In the genomic region with DNA sequence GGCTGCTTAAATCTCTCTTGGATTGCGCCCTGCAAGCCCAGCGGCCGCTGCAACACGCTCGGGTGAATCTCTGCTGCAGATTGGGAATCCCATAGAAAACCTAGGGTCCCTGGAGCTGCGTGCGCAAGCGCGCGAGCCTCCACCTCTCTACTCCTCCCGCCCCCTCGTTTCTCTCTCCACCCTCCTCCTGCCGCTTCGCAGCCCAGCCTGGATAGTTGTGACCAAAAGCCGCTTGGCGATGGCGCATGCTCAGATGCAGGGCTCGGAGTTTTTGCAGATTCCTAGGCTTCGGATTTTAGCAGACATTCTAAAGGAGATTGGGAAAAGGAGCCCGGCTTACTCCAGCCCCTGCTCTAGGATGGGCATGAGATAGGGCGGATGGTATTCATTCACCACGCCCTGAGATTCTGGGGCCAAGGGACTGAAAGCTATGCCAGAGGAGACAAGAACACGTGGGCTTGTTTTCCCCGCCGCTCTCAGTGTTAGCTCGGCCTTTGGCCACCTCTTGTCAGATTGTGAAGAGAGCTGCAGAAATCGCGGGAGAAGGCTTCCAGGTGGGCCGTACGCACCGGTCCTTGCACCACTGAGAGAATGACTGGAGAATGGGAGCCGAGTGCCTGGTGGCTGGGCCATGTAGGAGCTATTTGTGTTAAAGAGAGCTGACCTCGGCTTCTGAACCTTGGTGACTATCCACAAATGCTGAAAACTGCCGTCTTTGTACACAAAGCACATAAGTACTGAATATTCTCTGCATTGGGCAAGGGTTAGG, we compare ENCODE assay signal across 9 mouse cellular contexts. TPM values are rescaled to one million over a fixed set of nuclear protein-coding genes. Genes with fewer than 3 reads are reported as not detected.
A peak's percentile ranks its signal among the peaks of the same experiment; 100 is the strongest.
DNase-seq lines count a peak whose midpoint lies in the region; ATAC-seq and TF ChIP-seq lines count a peak whose summit lies in the region.
"Had no signal": no experiment of that assay in that cellular context is flagged by ENCODE, and none has a peak within 500 bp of the region (broad histone marks: within the 10 kb centered on the region; RNA-seq: fewer than 3 reads in every experiment).

A gene (minus strand): TSS at position 117 of the 769 bp plus-strand sequence.

- 4% methylated on average over 34 of the region's 34 CpGs for WGBS in hindbrain, embryonic 15.5 days

- peak; percentile 63 for DNase-seq in ES-E14 (ENCODE audit: low read depth, low spot score)
- peak; percentile 90 to 92 for DNase-seq in cerebellum, postnatal 36 days
- peak; percentile 30 for DNase-seq in gastrocnemius, adult 18-20 months (ENCODE audit: low spot score)
- DNase-seq in left cerebral cortex, adult 11 months (ENCODE audit: low spot score): peak; percentile 81
- peak; percentile 64 for DNase-seq in lung, postnatal 14 days
- peak; percentile 96 to 97 for DNase-seq in right cerebral cortex, postnatal 10 days (ENCODE audit: low spot score in 2 of 2)
- no peak for DNase-seq in spleen, adult 18-20 months

- 0 out of 2 replicates have a peak, but pooled peaks cover 2% of the 10 kb centered on the region for H3K27me3 ChIP-seq in hindbrain, embryonic 15.5 days

- H3K9me3 ChIP-seq in ES-E14 (ENCODE audit: control insufficient read depth, insufficient read depth, low read depth, low read length): no peaks in the 10 kb centered on the region
- no peaks in the 10 kb centered on the region for H3K9me3 ChIP-seq in hindbrain, embryonic 15.5 days
- H3K9me3 ChIP-seq: megakaryocyte, embryonic 14.5 days had no signal

- peak within 1 kb of the TSS; percentile 10 to 39; a peak in 3 of 4 replicates for H3K4me3 ChIP-seq in ES-E14 (ENCODE audit: insufficient read depth in 1 of 2, low read depth in 1 of 2, low read length in 2 of 2, poor library complexity in 1 of 2, severe bottlenecking in 1 of 2)
- peak within 1 kb of the TSS; percentile 57 for H3K4me3 ChIP-seq in hindbrain, embryonic 15.5 days

- no peak within 1 kb of the TSS for H3K27ac ChIP-seq in ES-E14 (ENCODE audit: insufficient read depth, low read depth, low read length, poor library complexity, severe bottlenecking)
- peak within 1 kb of the TSS; percentile 84 for H3K27ac ChIP-seq in hindbrain, embryonic 15.5 days (replicated peaks)

- no peaks in the 10 kb centered on the region for H3K36me3 ChIP-seq in ES-E14 (ENCODE audit: control insufficient read depth, insufficient read depth, low read length, poor library complexity, severe bottlenecking)
- no peaks in the 10 kb centered on the region for H3K36me3 ChIP-seq in hindbrain, embryonic 15.5 days

- ATAC-seq in hindbrain, embryonic 15.5 days (ENCODE audit: low FRiP score, low read depth): peak; percentile 97

- no peak within 1 kb of the TSS; the same call in 1 of the 2 replicates for H3K9ac ChIP-seq in ES-E14 (ENCODE audit: insufficient read depth, low read depth, low read length, poor library complexity, severe bottlenecking)
- peak within 1 kb of the TSS; percentile 63 for H3K9ac ChIP-seq in hindbrain, embryonic 15.5 days

- in situ Hi-C loops in ES-E14 (cut with MboI; ENCODE audit: low sequenced_read_pairs in 2 of 2, unreplicated experiment in 2 of 2): no loop called here

- peaks cover 2 to 4% of the 10 kb centered on the region in 2 experiments; a peak in 2 of 4 replicates for H3K4me1 ChIP-seq in ES-E14 (ENCODE audit: control insufficient read depth in 2 of 2, insufficient read depth in 2 of 2, low read length in 2 of 2, poor library complexity in 1 of 2)
- peaks cover 23% of the 10 kb centered on the region for H3K4me1 ChIP-seq in hindbrain, embryonic 15.5 days (replicated peaks)
- H3K4me1 ChIP-seq: megakaryocyte, embryonic 14.5 days had no signal

- peak within 1 kb of the TSS; percentile 92 for H3K4me2 ChIP-seq in hindbrain, embryonic 15.5 days

TF ChIP-seq in ES-E14, 5 proteins besides CTCF, POLR2A, EP300 and RAD21:
- TF ChIP-seq CHD2 (IDR thresholded peaks at IDR 0.05; ENCODE audit: low read depth, low read length): no peak
- TF ChIP-seq HCFC1 (IDR thresholded peaks at IDR 0.05; ENCODE audit: borderline replicate concordance, insufficient read depth, low read length): no peak
- no peak for TF ChIP-seq MAFK (IDR thresholded peaks at IDR 0.05; ENCODE audit: insufficient read depth, low read depth, low read length)
- TF ChIP-seq ZNF384 (IDR thresholded peaks at IDR 0.05; ENCODE audit: low read depth, low read length): no peak
- no peak for TF ChIP-seq ZC3H11A (IDR thresholded peaks at IDR 0.05; ENCODE audit: borderline replicate concordance, low read depth, low read length)

RNA-seq across cellular contexts. Expression of the gene that starts here (rescaled TPM):
- total RNA-seq in ES-E14 (2012; rRNA removed): not detected in 2 replicates
- not detected for total RNA-seq in gastrocnemius, adult 18-20 months (2021)
- polyA plus RNA-seq in hindbrain, embryonic 15.5 days (2015; fragmentation: Nextera tagmentation; extraction: Ambion mirVana): 95.3 and 123 TPM in 2 replicates

Comparison
In these comparisons a context has a peak if more than half of its experiments do, and no peak if none do; other contexts are left out.
1. Peak in DNase-seq and H3K4me3 ChIP-seq in ES-E14; RNA of the gene not detected or under 1 TPM.
2. Peak in DNase-seq in gastrocnemius, adult 18-20 months; RNA of the gene not detected or under 1 TPM.
3. DNase-seq: peak in cerebellum, postnatal 36 days (2 of 2), left cerebral cortex, adult 11 months (single experiment), lung, postnatal 14 days (single experiment) and right cerebral cortex, postnatal 10 days (2 of 2); none in spleen, adult 18-20 months (0 of 2).